Mouse (Mus musculus): ENCODE data around the gene Tmem45a.

DNA sequence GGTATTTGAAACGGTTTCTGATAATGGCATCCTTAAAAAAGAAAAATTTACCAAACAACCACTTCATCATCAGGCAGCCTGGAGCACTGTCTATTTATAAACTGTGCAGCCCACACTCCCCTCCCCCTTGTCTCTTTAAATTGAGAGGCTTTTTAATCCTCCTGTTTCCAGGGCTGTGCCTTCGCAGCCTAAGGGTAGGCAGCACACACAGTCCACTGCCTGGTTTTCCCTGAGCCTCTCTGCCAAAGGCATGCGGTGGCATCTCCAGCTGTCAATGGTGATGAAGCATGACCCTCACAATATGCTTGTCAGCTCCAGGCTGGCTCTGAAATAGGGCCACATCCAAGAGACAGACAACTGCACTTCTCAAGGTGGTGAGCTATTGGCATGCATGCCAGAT, 42.1 kb upstream of the Tmem45a start, which contains the start of gene Lnp1:
- TF ChIP-seq CTCF (IDR thresholded peaks at IDR 0.05; ENCODE audit: low read depth) (no peak), EP300 (IDR thresholded peaks at IDR 0.05; ENCODE audit: low read depth) (no peak)

All from heart, postnatal 0 days (tissue).